Mouse (Mus musculus) ES-Bruce4 (cell line): ENCODE measurements at regions not wholly inside any gene's neighbourhood (a gene's known extent, or its start where the extent isn't known, plus 50 kb on each side); places are given as distances from the start of the nearest gene placed in this dataset.

Experiments
- CTCF ChIP-seq: IDR thresholded peaks from one replicate; pipeline ENCODE4 v1.8.1; 2011; ENCODE audit warnings: low read depth, low read length
- POLR2A ChIP-seq: IDR thresholded peaks from one replicate; pipeline ENCODE4 v1.8.1; 2011; ENCODE audit warnings: low read length; ENCODE audit not compliant: insufficient read depth

- TF ChIP-seq CTCF (no peak), POLR2A (no peak)
These were observed 208.9 kb upstream of the Sp8 start for GRCm38 (mm10) chr12:118637214-118637613.
